Mouse (Mus musculus) fat pad, adult 2 months (tissue): ENCODE measurements at regions not wholly inside any gene's neighbourhood (a gene's known extent, or its start where the extent isn't known, plus 50 kb on each side); places are given as distances from the start of the nearest gene placed in this dataset.

Experiments
- DNase-seq: peaks from one replicate; pipeline ENCODE4 v3.0.0-alpha.2; 2011; ENCODE audit warnings: low read depth, low spot score; ENCODE audit errors: extremely low read depth

DNA sequence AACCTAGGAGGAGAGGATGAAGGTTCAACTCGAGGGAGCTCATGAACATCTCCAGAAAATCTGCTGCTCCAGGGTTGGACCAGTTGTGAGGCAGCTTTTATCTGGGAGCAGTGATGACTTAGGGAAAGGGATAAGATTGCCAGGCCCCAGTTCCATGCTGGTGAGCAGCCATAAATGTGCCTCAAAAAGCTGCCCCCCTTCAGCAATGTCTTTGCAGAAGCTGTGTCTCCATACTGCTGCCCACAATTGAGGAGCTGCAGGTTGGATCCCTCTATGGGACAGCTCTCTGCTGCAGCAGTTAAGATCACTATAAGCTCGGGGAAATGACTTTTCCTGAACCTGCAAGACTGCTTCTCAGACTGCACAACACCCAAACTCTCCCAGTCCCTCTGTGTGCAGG is 543.7 kb downstream of the Nfib start:
- DNase-seq: no peak

DNA sequence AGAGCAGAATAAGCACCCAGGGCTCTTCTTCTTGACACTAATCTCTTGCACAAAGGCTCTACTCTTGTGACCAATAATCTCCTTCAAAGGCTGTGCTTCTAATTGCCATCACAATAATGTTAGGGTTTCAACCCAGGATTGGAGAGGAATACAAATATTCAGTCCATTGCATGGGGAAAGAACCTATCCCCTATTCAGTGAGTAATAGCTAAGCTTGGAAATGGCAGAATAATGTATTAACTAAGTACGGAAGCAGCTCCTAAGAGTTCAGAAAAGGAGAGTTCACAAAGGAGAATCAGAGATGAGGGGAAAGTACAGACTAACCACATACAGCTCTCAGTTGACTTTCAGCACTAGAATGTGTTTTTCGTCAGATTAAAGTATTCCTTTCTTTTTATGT is 544.3 kb downstream of the Nfib start:
- DNase-seq: no peak

DNA sequence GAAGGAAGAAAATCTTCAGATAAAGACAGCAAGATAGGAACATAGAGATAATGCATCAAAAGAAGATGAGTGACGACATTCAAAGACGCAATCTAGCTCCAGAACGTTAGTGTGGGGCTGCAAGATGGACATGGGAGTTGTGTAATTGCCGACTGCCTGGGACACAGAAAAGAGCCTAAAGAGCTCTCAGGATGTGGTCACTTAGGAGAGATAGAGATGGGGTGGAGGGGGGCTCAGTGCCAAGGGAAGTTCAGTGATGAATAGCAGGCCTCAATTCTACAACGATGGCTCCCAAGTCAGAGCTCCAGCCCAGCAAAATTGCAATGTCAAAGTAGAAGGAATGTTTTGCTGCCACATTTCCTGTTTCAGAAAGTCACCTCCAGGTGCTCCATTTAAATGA is 545.3 kb downstream of the Nfib start:
- DNase-seq: no peak

DNA sequence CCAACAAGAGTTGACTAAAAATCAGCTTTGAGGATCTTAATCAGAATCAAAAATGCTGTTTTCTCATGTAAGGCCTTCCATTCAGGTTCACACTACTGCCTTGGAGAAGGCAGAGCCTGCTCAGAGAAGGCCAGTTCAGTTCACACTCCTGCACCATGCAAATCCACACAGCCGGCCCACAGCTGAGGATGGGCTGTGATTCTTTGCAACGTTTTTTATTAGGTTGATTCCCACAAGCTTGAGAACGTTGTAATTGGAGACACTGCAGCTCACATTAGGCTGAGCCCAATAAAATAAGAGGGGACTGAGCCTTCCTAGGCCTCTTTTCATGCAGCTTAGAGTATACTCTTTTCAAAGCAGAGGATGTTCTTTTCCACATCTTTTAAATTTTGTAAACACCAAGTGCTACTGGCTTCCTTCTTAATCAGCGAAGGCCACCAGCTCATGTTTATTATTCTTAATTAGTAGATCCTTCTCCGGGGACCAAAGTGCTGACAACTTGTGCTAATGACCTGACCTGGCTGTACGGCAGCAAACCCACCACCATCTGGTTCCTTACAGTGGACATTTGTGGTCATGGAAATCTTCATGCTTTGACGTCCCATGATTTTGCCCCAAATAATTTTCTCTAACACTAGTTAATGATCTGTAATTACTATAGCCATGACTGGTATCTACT is 549.8 kb downstream of the Nfib start:
- no peak for DNase-seq

DNA sequence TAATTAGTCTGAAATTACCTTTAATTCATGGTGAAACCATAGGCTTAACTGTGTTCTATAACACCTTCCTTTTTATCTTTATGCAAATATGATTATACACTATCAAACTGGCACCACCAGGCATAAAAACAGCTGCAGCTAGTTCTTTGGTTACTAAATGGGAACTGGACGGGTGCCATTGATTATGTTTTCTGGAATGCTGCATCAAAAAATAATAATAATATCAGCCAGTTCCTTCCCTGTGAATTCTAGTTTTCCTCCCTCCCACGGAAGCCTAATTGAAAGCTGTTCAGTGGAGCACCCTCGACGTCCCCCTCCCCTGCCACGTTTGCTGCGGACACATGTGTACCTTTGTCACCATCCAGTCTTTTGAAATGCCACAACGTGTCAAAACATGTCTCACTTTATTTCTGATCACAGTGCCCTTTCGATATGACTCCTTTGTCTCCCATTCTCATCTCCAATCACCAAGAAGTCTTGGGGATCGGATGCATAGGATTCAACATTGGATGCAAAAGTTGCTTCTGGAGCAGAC is 551.5 kb downstream of the Nfib start:
- no peak for DNase-seq

DNA sequence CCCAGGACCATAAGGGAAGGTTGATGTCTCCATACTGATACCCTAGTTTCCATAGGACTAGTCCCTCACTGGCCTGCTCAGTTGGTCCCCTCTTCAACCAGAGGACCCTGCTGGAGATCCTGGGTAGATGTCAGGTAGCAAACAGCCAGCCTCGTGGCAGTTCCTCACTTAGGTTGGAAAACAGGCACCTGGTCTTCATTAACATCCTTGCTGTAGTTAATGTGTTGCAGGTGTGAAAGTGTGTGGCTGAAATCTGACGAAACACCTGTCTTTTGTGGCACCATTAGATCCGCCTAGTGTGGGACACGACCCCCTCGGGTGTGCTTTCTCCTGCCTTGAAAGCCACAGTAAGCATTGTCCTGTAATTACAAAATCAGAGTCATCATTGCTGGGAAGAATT is 551.9 kb downstream of the Nfib start:
- no peak for DNase-seq

DNA sequence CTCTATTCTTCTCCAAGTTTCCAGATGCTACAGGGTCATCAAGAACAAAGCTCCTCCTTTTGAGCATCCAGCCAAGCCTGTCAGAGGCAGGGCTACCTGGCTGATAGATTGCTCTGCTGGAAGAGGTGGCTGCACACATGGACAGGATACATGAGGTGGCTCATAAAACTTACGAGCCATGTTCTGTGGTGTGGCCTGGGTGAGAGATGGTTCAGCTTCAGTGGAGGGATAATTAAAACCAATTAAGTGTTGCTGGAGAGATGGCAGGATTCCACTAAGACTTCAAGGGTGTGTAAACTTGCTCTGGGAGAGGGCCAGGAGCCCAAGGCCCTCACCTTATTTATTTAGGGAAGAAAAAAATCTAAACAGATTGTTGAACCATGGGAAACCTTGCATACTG is 555.6 kb downstream of the Nfib start:
- no peak for DNase-seq

DNA sequence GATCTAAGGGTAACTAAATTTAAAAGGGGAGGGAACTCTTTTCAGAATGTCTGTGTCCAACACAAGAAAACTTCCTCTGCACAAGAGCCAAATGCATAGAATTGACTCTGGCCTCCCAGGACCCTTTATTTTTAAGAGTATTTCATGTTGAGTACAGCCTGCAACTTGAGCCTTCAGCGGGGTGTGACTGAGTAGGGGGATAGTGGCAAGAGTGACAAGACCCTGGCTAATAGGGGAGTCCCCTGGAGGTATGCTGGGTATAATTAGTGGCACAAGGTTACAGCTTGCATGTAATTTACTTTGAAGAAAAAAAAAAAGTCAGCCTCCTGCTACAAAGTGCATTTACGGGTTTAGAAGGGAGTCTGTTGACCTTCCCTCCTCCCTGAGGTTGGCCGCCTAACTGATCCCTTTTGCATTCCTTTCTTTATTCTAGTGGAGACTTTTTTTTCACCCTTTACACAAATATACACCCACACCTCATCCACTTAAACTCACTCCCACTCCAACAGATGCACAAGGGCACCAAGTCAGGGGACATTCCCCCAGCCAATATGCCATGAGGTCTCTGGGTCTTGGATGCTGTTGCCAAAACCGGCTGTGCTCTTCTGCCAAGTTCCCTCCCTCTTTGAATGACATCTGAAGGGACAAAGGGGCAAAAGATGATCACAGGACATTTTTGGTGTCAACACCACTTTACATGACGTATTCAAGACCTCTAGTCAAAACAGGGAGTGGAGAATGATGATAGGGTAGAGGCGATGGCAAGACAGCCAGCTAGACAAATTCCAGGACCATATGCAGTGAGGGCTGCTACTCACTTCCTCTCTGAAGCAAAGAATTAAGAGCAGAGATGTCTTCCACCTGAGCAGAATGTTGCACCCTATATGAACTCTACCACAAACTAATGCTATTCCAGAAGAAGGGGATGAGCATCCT is 557.2 kb downstream of the Nfib start:
- DNase-seq: no peak

DNA sequence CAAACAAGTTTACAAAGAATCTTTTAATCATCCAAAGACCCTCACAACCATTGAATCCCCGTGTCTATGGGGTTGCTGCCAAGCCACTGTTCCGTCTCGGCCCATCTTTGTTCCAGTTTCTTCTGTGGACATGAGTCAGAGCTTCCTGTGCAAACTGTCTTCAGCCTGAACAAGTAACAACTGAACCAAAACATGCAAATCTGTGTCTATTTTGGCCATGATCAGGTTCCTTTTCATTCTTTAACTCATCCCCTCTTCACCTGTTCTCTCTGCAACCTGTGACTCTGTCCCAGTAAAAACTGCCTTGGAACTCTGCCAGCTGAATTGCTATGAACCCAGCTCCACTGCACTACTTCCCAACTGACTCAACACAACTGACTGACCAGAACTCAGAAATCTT is 563.2 kb downstream of the Nfib start:
- DNase-seq: no peak

DNA sequence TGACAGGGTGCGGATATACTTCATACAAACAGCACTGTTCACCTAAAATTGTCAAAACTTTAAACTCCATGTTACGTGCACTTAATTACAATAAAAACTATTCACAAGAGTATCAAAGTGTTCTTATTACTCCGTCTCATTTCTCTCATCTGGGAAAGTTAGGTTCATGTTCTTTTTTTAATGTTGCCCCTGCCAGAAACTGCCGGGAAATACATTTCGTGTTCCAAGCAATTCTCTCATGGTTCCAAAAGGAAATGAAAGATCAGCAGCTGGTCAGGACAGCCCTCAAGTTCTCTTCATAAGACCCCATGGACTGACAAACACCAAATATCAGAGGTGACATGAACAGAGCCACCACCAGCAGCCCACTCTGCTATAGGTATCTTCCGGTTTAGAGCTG is 565.7 kb downstream of the Nfib start:
- no peak for DNase-seq

DNA sequence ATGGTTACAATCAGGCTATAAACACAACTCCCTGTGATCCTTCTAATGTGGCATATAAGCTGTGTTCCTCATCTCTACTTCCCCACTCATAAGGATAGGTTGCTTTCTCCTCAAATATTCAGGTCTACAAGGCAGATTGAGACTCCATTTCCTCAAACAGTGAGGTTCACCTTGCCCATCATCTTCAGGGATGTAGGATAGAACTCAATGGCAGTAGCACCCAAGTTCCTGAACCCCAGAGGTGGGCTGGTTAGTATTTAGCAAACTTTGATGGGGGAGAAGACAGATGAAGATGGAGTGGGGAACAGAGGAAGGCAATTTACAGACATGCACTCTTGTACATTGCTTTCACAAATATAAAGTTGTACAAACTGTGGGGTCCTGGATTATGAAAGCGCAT is 566.5 kb downstream of the Nfib start:
- DNase-seq: no peak

DNA sequence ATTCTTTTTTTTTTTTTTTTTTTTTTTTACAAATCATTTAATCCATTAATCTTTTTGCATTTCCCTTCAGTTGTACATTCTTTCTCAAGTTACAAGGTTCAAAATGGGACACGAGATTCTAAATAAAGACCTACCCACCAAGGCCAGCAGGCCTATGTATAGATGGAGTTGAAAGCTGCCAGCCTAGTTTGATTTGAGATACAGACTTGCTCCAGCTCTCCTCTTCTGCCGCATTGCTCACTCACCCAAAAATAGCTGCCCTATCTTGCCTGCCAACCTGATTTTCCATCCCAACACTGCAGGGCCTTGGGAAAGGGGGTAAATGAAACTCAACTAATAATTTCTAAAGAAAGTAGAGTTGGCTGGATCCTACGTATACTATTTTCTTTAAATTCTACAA is 572.7 kb downstream of the Nfib start:
- no peak for DNase-seq

DNA sequence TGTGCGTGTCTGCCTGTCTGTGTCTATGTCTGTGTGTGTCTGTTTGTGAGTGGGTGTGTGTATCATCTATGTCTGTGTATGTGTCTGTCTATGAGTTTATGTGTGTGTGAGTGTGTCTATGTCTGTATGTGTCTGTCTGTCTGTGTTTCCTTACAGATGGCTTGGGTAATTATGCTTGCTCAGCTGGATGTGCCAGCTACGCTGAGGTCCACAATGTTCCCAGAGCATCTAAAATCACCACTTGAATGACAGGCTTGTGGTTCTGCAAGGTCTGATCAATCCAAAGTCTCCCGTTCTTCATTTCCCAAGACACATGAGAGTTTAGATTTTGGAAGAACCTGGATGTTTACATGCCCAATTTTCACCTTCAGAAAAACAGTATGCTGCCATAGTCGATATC is 573.2 kb downstream of the Nfib start:
- DNase-seq: no peak

DNA sequence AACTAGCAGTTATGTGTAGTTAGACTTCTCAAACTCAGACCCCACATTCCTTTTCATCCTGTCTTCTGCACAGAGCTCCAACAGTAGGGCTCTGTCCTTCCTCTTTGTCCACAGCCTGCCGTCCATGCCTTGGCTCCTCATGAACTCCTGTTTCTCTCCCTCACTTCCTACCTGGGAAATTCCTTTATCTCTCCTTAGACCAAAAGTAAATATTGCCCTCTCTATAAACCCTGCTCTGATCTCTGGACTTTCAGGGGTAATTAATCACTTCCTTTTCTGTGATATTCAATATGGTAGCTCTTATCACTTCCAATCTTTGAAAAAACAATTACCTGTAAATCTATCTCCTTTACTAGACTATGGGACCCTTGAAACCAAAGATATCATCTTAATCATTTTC is 576.1 kb downstream of the Nfib start:
- no peak for DNase-seq

DNA sequence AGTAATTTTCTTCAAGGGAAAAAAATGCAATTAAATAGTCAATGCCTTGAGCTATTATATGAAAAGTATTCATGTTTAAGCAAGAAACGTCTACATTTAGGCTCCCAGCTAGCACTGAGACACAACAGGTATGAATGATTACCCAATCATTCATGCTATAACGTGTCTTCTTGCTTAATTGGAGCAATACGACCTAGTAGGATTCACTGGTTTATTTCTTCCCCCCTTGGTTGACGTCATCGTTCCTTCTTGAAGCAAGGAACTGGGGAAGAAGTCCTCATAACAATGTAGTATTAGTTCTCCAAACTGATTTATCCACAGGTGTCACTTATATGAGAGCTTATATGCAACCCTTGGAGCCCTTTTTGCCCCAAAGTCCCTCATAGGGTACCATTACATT is 581.8 kb downstream of the Nfib start:
- DNase-seq: peak; percentile 91

DNA sequence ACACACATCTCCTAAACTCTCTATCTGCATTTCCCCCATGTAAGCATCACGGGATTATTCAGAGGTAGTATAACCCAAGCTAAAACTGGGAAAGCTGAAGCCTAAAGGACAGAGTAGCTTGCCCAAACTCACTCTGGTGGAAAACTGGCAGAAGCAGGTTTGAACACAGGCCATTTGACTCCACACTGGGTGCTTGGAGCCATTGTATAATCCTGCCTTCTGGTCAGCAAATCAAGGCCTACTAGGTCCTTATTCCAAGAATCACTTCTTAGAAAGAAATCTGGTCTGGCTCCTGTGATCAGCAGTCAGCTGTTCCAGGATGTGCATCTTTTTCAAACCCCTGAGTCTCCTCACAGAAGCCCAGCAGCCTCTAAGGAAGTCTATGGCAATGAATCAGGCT is 582.4 kb downstream of the Nfib start:
- peak; percentile 37 for DNase-seq

DNA sequence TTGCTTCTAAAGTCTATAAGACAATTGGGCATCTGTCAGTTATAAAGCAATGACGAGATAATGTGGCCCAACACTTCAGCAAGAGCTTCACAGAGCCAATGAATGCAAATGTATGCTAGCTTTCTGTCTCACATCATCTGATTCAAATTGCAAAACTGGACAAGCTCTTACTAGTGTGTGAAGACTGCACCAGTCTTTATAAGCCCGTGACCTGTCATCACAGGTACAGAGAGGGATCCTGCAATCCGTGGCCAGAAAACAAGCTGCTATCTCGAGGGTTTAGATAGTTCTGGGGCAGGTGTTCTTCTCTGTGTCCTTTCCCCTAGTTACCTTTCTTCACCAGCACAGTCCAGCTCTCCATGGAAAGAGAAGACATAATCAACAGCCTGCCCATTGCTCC is 584.8 kb downstream of the Nfib start:
- peak; percentile 82 for DNase-seq

DNA sequence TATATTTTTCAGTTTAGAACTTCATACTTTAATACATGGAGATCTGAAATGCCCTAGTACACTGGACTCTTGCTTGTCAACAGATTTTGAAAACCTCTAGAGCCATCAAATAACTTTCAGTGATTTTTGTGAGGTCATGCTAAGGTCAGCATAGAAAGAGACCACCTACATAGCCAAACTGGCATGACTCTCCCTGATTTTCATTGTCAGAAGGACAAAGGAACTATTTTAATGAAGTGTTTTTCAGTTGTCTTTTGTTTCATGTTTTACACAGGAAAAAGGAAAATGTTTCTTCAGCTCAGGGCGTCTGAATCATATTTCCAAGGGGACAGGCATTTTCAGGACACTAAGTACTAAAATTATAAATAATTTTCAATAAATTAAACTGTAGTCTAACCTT is 585.2 kb downstream of the Nfib start:
- no peak for DNase-seq

DNA sequence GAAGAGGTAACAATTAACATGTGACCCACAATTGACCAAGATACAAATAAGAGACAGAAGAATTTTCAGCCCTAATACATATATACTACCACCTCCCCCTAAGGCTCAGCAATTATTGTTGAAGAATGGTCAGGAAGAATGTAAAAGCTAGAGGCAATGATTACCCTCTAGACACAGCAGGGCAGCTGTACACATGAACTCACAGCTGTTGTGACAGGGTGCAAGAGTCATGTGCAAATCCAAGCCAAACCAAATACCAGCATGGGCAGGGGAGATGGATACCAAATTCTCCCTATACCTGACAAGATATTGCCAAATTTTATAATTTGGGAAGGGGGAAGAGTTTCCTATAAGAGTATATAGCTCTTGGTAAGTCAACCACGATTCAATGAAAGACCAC is 603.7 kb downstream of the Nfib start:
- DNase-seq: no peak

DNA sequence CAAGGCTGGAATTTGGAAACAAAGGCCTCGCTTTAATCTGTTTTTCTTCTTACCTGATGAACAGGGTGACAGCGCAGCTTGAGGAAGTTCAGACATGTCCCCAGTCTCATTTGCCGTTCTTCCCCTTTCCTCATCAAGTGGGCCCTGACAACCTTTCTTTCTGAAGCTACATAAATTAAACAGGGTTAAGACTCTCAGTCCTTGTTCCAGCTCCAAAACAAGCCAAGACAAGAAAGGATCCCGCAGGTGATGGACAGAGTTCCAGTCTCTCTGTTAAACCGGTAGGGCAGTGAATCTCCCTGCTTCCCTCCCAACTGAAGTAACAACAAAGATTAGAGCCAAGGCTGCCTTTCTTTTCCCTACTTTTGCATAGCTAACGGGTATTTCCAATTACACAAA is 605.6 kb downstream of the Nfib start:
- DNase-seq: peak; percentile 99

DNA sequence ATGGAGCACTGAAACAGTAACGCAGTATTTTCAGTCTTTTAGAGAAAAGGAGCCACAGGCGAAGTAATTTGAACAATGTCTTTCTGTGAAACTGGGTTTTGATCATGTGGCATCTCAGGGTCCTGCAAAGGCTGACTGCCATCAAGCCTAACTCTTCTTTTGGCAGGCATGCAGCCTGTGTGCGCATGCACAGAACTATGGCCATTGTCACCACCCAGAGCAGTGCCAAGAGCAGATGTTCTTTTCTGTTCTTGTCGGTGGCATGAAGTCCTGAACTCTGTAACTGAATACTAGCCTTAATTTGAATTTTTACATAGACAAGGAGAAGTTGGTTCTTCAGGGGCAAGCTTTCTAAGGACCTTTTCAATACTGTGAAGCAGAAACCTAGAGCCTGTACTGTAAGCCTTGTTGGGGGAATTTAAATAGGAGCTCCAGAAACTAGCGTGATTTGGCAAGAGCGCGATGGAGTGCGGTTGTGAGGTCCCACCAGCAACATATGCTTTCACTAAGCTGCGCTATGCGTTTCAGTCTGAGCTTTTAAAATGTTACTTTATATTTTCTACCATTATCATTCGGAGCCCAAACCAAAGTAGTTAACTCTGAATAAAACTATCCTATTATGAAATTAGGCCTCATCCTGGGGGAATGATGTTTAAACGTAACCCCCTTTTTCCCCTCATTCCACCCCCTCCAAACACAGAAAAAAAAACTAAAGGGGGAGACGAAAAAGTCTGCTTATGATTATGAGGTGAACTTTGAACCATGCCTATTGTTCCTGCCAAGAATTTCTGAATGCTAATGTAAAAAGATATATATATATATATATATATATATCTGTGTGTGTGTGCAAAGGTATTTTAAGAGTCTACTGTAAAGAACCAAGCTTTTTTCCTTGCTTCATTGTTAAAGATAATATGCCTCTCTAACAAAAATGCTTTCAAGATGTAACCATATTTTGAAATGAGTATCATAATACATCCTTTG is 606.3 kb downstream of the Nfib start:
- no peak for DNase-seq
